Mouse (Mus musculus) gastrocnemius, adult 2 months (tissue): Measurements from ENCODE around the gene Adamts9. TPM values are rescaled to one million over a fixed set of nuclear protein-coding genes. Genes with fewer than 3 reads are reported as not detected.
A peak's percentile ranks its signal among the peaks of the same experiment; 100 is the strongest.

Source experiments
- DNase-seq: peaks from one replicate; pipeline ENCODE4 v3.0.0; 2022
- H3K27ac ChIP-seq: fragments of 200-600 bp; 2 replicates; pipeline ENCODE4 v1.8.1; 2022; ENCODE audit warnings: mild to moderate bottlenecking
- H3K4me3 ChIP-seq: fragments of 200-600 bp; 2 replicates; pipeline ENCODE4 v1.8.1; 2022; ENCODE audit warnings: mild to moderate bottlenecking, moderate library complexity
- CTCF ChIP-seq: fragments of 200-600 bp; IDR thresholded peaks from 2 replicates; pipeline ENCODE4 v1.8.1; 2022; ENCODE audit warnings: antibody characterized with exemption, mild to moderate bottlenecking, moderate library complexity
- intact Hi-C: fragments of 180-260 bp; cut with DNase I; formaldehyde crosslinking; loops from one replicate; pipeline ENCODE4 v1.15.1; 2025
- total RNA-seq, 2 experiments: library from RNA; stranded (reverse); gene quantifications; 2 replicates each; pipeline ENCODE4 v1.2.3; 2021

The Adamts9 gene
- total RNA-seq, 2 experiments from 2014 or later, result 8.5 to 8.9 TPM

GRCm38 (mm10) chr6:92872766-92873165 lies 70.5 kb downstream of the Adamts9 start:
- no peak for TF ChIP-seq CTCF
- DNase-seq, result no peak
- intact Hi-C loops, result loop anchor here (5.0 kb wide), 2 partner anchors 70 to 85 kb away; partner anchors contain the start of gene Adamts9

GRCm38 (mm10) chr6:92871813-92872212 lies 71.5 kb downstream of the Adamts9 start:
- H3K4me3 ChIP-seq, result no peak overlapping the region
- intact Hi-C loops, result loop anchor here (2.0 to 5.0 kb wide), 3 partner anchors 35 to 85 kb away; partner anchors contain the start of gene Adamts9
- no peak for DNase-seq
- peak overlapping the region; percentile 38; the same call in 1 of the 2 replicates for H3K27ac ChIP-seq
- TF ChIP-seq CTCF, result no peak

More at GRCm38 (mm10) chr6:92872766-92873165, 70.5 kb downstream of the Adamts9 start:
- H3K27ac ChIP-seq, result no peak overlapping the region
- no peak overlapping the region for H3K4me3 ChIP-seq

GRCm38 (mm10) chr6:92869582-92870219 lies 73.6 kb downstream of the Adamts9 start:
- peak; percentile 78 for DNase-seq
- peak overlapping the region; percentile 97 for H3K27ac ChIP-seq
- H3K4me3 ChIP-seq, result peak overlapping the region; percentile 69
- no peak for TF ChIP-seq CTCF
- intact Hi-C loops, result loop anchor here (2.0 to 5.0 kb wide), 4 partner anchors 19 to 82 kb away; partner anchors contain the start of gene Adamts9

- intact Hi-C loops, result loop anchor here (2.0 kb wide), 1 partner anchor 18 kb away; no protein-coding TSS in a partner anchor
- no peak for TF ChIP-seq CTCF
- DNase-seq, result peak; percentile 76
- Histone ChIP-seq H3K4me3 (peak within 1 kb of the TSS; percentile 69), H3K27ac (peak within 1 kb of the TSS; percentile 97)
Observed at GRCm38 (mm10) chr6:92869089-92869581, 74.2 kb downstream of the Adamts9 start, which contains the start of gene Gm15737. Gm15737 (plus strand) TSS chr6:92869357.

- TF ChIP-seq CTCF, result no peak
- intact Hi-C loops, result no loop called here
Observed at GRCm38 (mm10) chr6:92862599-92862998, 80.7 kb downstream of the Adamts9 start.

GRCm38 (mm10) chr6:92860285-92860912 lies 82.9 kb downstream of the Adamts9 start:
- H3K27ac ChIP-seq, result 0 out of 2 replicates have a peak overlapping the region, but pooled peaks have one; percentile 21
- no peak for DNase-seq
- no peak for TF ChIP-seq CTCF
- intact Hi-C loops, result no loop called here
- no peak overlapping the region for H3K4me3 ChIP-seq

More at GRCm38 (mm10) chr6:92862599-92862998, 80.7 kb downstream of the Adamts9 start:
- H3K27ac ChIP-seq, result peak overlapping the region; percentile 46
- H3K4me3 ChIP-seq, result no peak overlapping the region
- DNase-seq, result no peak

- intact Hi-C loops, result no loop called here
- TF ChIP-seq CTCF, result no peak
- H3K4me3 ChIP-seq, result no peak overlapping the region
- H3K27ac ChIP-seq, result peak overlapping the region; percentile 58
- DNase-seq, result peak; percentile 28
Observed at GRCm38 (mm10) chr6:92858721-92859510, 84.4 kb downstream of the Adamts9 start.

- no peak for TF ChIP-seq CTCF
- H3K4me3 ChIP-seq, result no peak overlapping the region
- H3K27ac ChIP-seq, result peak overlapping the region; percentile 70
- no peak for DNase-seq
- intact Hi-C loops, result no loop called here
Observed at GRCm38 (mm10) chr6:92857761-92858160, 85.5 kb downstream of the Adamts9 start.

- intact Hi-C loops, result no loop called here
- TF ChIP-seq CTCF, result no peak
- H3K27ac ChIP-seq, result no peak overlapping the region
- no peak for DNase-seq
- H3K4me3 ChIP-seq, result no peak overlapping the region
Observed at GRCm38 (mm10) chr6:92854873-92855272, 88.4 kb downstream of the Adamts9 start.

- Histone ChIP-seq H3K27ac (peak overlapping the region; percentile 84), H3K4me3 (peak overlapping the region; percentile 39)
- DNase-seq, result peak; percentile 81
- intact Hi-C loops, result loop anchor here (2.0 kb wide), 1 partner anchor 19 kb away; the partner anchor contains the start of gene Gm15737
- no peak for TF ChIP-seq CTCF
Observed at GRCm38 (mm10) chr6:92850250-92850649, 93.0 kb downstream of the Adamts9 start.

- DNase-seq, result no peak
- TF ChIP-seq CTCF, result no peak
- intact Hi-C loops, result no loop called here
- Histone ChIP-seq H3K27ac (peak overlapping the region; percentile 84), H3K4me3 (no peak overlapping the region)
Observed at GRCm38 (mm10) chr6:92849208-92849607, 94.1 kb downstream of the Adamts9 start.

- intact Hi-C loops, result no loop called here
- no peak overlapping the region for H3K27ac ChIP-seq
- no peak for DNase-seq
Observed at GRCm38 (mm10) chr6:92846614-92847013, 96.7 kb downstream of the Adamts9 start.

More at GRCm38 (mm10) chr6:92846614-92847013, 96.7 kb downstream of the Adamts9 start:
- H3K4me3 ChIP-seq, result no peak overlapping the region
- no peak for TF ChIP-seq CTCF
